Mouse (Mus musculus) forebrain, embryonic 13.5 days (tissue): ENCODE results near the gene Homer2. TPM values are rescaled to one million over a fixed set of nuclear protein-coding genes. Genes with fewer than 3 reads are reported as not detected.

Experiments used
- ATAC-seq: fragments of 200-750 bp; cut with Nextera tagmentation; 2 replicates; pipeline ENCODE4 v1.8.0; 2017
- H3K27ac ChIP-seq: fragments of 300-500 bp; sonication (generic); 2 replicates; pipeline ENCODE4 v1.5.1; 2015; ENCODE audit warnings: inconsistent platforms, mild to moderate bottlenecking, moderate library complexity
- H3K27me3 ChIP-seq: fragments of 300-500 bp; sonication (generic); 2 replicates; pipeline ENCODE4 v1.6.1; 2015; ENCODE audit warnings: mild to moderate bottlenecking, inconsistent platforms
- H3K36me3 ChIP-seq: fragments of 300-500 bp; sonication (generic); 2 replicates; pipeline ENCODE4 v1.6.1; 2015; ENCODE audit warnings: mild to moderate bottlenecking, inconsistent platforms; ENCODE audit not compliant: poor library complexity, severe bottlenecking
- H3K4me1 ChIP-seq: fragments of 300-500 bp; sonication (generic); 2 replicates; pipeline ENCODE4 v1.6.1; 2015; ENCODE audit warnings: inconsistent platforms
- H3K4me2 ChIP-seq: fragments of 300-500 bp; sonication (generic); 2 replicates; pipeline ENCODE4 v1.6.1; 2015; ENCODE audit warnings: inconsistent platforms, mild to moderate bottlenecking, moderate library complexity
- H3K4me3 ChIP-seq: fragments of 300-500 bp; sonication (generic); 2 replicates; pipeline ENCODE4 v1.5.1; 2015; ENCODE audit warnings: mild to moderate bottlenecking, inconsistent platforms
- H3K9ac ChIP-seq: fragments of 300-500 bp; sonication (generic); 2 replicates; pipeline ENCODE4 v1.6.1; 2015; ENCODE audit warnings: mild to moderate bottlenecking, inconsistent platforms
- H3K9me3 ChIP-seq: fragments of 300-500 bp; sonication (generic); replicated peaks from 2 replicates; pipeline ENCODE4 v1.6.1; 2016; ENCODE audit warnings: inconsistent platforms
- WGBS: fragments of 180-500 bp; shearing (Covaris S2); methylation state at CpG from one replicate; pipeline ENCODE4 v1.1.7; 2015; 5-methylcytosine and 5-hydroxymethylcytosine counted together
- polyA plus RNA-seq: library from polyadenylated mRNA; unstranded; fragments of >200 nt; fragmentation: Nextera tagmentation; extraction: Ambion mirVana; gene quantifications from 2 replicates; pipeline ENCODE4 v1.2.1, GENCODE M21; 2015

Gene Homer2
- polyA plus RNA-seq, result 25.7 and 27.8 TPM in 2 replicates

- H3K4me1 ChIP-seq, result peaks cover 14% of the 10 kb centered on the region
- H3K36me3 ChIP-seq, result no peaks in the 10 kb centered on the region; the same call in 1 of the 2 replicates
- no peak for ATAC-seq
- H3K4me3 ChIP-seq, result peak within 1 kb of the TSS; percentile 72
- H3K4me2 ChIP-seq, result peak within 1 kb of the TSS; percentile 82
- H3K27me3 ChIP-seq, result peaks cover 18% of the 10 kb centered on the region
- H3K9ac ChIP-seq, result peak within 1 kb of the TSS; percentile 82
- peak within 1 kb of the TSS; percentile 60 for H3K27ac ChIP-seq
- 78% methylated on average over 14 of the region's 14 CpGs for WGBS
- H3K9me3 ChIP-seq, result no peaks in the 10 kb centered on the region; the same call in 1 of the 2 replicates
Measured at GRCm38 (mm10) chr7:81707471-81708140, at the start of gene Homer2. TSS of gene Homer2 (minus strand) at chr7:81707527.

GRCm38 (mm10) chr7:81747956-81748355, 40.6 kb upstream of the Homer2 start:
- no peaks in the 10 kb centered on the region for H3K27me3 ChIP-seq
- no peaks in the 10 kb centered on the region for H3K36me3 ChIP-seq
- no peak overlapping the region for H3K9ac ChIP-seq
- H3K4me2 ChIP-seq, result no peak overlapping the region
- no peak for ATAC-seq
- H3K4me1 ChIP-seq, result no peaks in the 10 kb centered on the region
- H3K4me3 ChIP-seq, result no peak overlapping the region
- no peak overlapping the region for H3K27ac ChIP-seq
- H3K9me3 ChIP-seq, result no peaks in the 10 kb centered on the region
- WGBS, result 84% methylated on average over 3 of the region's 3 CpGs

GRCm38 (mm10) chr7:81744145-81744544, 36.8 kb upstream of the Homer2 start:
- H3K4me3 ChIP-seq, result no peak overlapping the region
- H3K9ac ChIP-seq, result no peak overlapping the region
- no peak for ATAC-seq
- H3K9me3 ChIP-seq, result no peaks in the 10 kb centered on the region
- no peak overlapping the region for H3K27ac ChIP-seq
- no peaks in the 10 kb centered on the region for H3K27me3 ChIP-seq
- no peaks in the 10 kb centered on the region for H3K4me1 ChIP-seq
- no peaks in the 10 kb centered on the region for H3K36me3 ChIP-seq
- 80% methylated on average over 4 of the region's 4 CpGs for WGBS
- H3K4me2 ChIP-seq, result no peak overlapping the region

GRCm38 (mm10) chr7:81740010-81740409, 32.7 kb upstream of the Homer2 start:
- H3K27ac ChIP-seq, result no peak overlapping the region
- no peak overlapping the region for H3K9ac ChIP-seq
- H3K4me2 ChIP-seq, result no peak overlapping the region
- ATAC-seq, result no peak
- no peaks in the 10 kb centered on the region for H3K36me3 ChIP-seq
- H3K4me1 ChIP-seq, result no peaks in the 10 kb centered on the region
- H3K4me3 ChIP-seq, result no peak overlapping the region
- H3K27me3 ChIP-seq, result no peaks in the 10 kb centered on the region
- WGBS, result 93% methylated on average over 7 of the region's 7 CpGs
- no peaks in the 10 kb centered on the region for H3K9me3 ChIP-seq

GRCm38 (mm10) chr7:81738720-81739385, 31.5 kb upstream of the Homer2 start:
- Histone ChIP-seq H3K27me3 (no peaks in the 10 kb centered on the region), H3K4me2 (no peak overlapping the region), H3K9ac (no peak overlapping the region), H3K4me3 (no peak overlapping the region), H3K36me3 (no peaks in the 10 kb centered on the region), H3K9me3 (no peaks in the 10 kb centered on the region), H3K4me1 (no peaks in the 10 kb centered on the region), H3K27ac (no peak overlapping the region)
- no peak for ATAC-seq
- 83% methylated on average over 8 of the region's 8 CpGs for WGBS

- Histone ChIP-seq H3K36me3 (no peaks in the 10 kb centered on the region), H3K9ac (no peak overlapping the region), H3K4me3 (no peak overlapping the region), H3K27me3 (no peaks in the 10 kb centered on the region), H3K9me3 (no peaks in the 10 kb centered on the region), H3K4me2 (no peak overlapping the region), H3K4me1 (no peaks in the 10 kb centered on the region), H3K27ac (no peak overlapping the region)
- no peak for ATAC-seq
- 65% methylated on average over 9 of the region's 9 CpGs for WGBS
Measured at GRCm38 (mm10) chr7:81735300-81736048, 28.1 kb upstream of the Homer2 start.

- H3K36me3 ChIP-seq, result no peaks in the 10 kb centered on the region
- no peaks in the 10 kb centered on the region for H3K4me1 ChIP-seq
- no peaks in the 10 kb centered on the region for H3K27me3 ChIP-seq
- no peaks in the 10 kb centered on the region for H3K9me3 ChIP-seq
- no peak overlapping the region for H3K9ac ChIP-seq
- no peak for ATAC-seq
- H3K4me2 ChIP-seq, result no peak overlapping the region
- no peak overlapping the region for H3K4me3 ChIP-seq
- H3K27ac ChIP-seq, result no peak overlapping the region
- 88% methylated on average over 12 of the region's 12 CpGs for whole genome bisulfite sequencing
Measured at GRCm38 (mm10) chr7:81732183-81733089, 25.1 kb upstream of the Homer2 start.

GRCm38 (mm10) chr7:81731181-81731651, 23.9 kb upstream of the Homer2 start:
- no peak overlapping the region for H3K27ac ChIP-seq
- WGBS, result 76% methylated on average over 6 of the region's 6 CpGs

GRCm38 (mm10) chr7:81729787-81730186, 22.5 kb upstream of the Homer2 start:
- no peak overlapping the region for H3K4me3 ChIP-seq
- H3K4me1 ChIP-seq, result no peaks in the 10 kb centered on the region
- no peak overlapping the region for H3K4me2 ChIP-seq
- ATAC-seq, result no peak
- H3K36me3 ChIP-seq, result no peaks in the 10 kb centered on the region
- H3K27ac ChIP-seq, result no peak overlapping the region
- H3K9ac ChIP-seq, result no peak overlapping the region
- H3K9me3 ChIP-seq, result no peaks in the 10 kb centered on the region
- no peaks in the 10 kb centered on the region for H3K27me3 ChIP-seq
- WGBS, result 91% methylated on average over 9 of the region's 9 CpGs

More at GRCm38 (mm10) chr7:81731181-81731651, 23.9 kb upstream of the Homer2 start:
- H3K9me3 ChIP-seq, result no peaks in the 10 kb centered on the region
- no peaks in the 10 kb centered on the region for H3K27me3 ChIP-seq
- H3K4me3 ChIP-seq, result no peak overlapping the region
- no peak; the same call in 1 of the 2 replicates for ATAC-seq
- no peak overlapping the region for H3K4me2 ChIP-seq
- H3K4me1 ChIP-seq, result no peaks in the 10 kb centered on the region
- H3K36me3 ChIP-seq, result no peaks in the 10 kb centered on the region
- H3K9ac ChIP-seq, result no peak overlapping the region

- H3K9me3 ChIP-seq, result no peaks in the 10 kb centered on the region
- no peak overlapping the region for H3K27ac ChIP-seq
- H3K27me3 ChIP-seq, result no peaks in the 10 kb centered on the region
- 86% methylated on average over 9 of the region's 9 CpGs for WGBS
- no peaks in the 10 kb centered on the region for H3K36me3 ChIP-seq
- ATAC-seq, result no peak
- H3K4me2 ChIP-seq, result no peak overlapping the region
- no peak overlapping the region for H3K4me3 ChIP-seq
- H3K4me1 ChIP-seq, result no peaks in the 10 kb centered on the region
- no peak overlapping the region for H3K9ac ChIP-seq
Measured at GRCm38 (mm10) chr7:81727716-81728115, 20.4 kb upstream of the Homer2 start.

GRCm38 (mm10) chr7:81726728-81727005, 19.3 kb upstream of the Homer2 start:
- Histone ChIP-seq H3K27me3 (no peaks in the 10 kb centered on the region), H3K4me1 (no peaks in the 10 kb centered on the region), H3K9me3 (no peaks in the 10 kb centered on the region), H3K9ac (no peak overlapping the region), H3K4me2 (no peak overlapping the region), H3K36me3 (no peaks in the 10 kb centered on the region), H3K4me3 (no peak overlapping the region), H3K27ac (no peak overlapping the region)
- WGBS, result 57% methylated on average over 2 of the region's 2 CpGs
- no peak for ATAC-seq
